Mouse (Mus musculus): ENCODE measurements around the gene Gng7.

Gene Gng7

DNA sequence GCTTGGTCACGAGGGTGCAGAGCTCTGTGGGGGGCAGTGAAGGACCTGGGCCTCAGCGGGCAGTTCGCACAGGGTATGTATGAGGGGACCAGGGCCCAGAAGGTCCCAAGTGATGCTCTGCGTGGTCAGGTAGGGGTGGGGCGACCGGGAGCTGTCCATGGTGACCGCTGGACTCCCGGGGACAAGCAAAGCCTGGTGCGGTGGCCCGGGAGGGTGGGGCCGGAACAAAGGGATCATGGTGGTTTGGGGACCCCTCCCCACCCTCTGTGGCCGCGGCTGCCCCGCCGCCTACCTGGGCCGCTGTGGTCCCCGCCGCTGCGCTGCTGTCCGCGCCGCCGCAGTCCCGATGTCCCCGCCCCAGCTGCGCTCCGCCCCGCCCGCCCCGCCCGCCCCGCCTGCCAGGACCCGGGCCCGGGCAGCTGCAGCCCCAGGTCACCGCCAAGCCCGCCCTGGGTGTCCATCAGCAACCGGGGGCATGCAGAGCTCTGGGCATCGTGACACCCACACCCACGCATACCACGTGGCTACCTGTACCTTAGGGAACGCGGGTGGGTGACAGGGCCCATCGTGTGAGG lies 10.4 kb upstream of the Gng7 start:
- peak; percentile 51 to 68 for DNase-seq

DNA sequence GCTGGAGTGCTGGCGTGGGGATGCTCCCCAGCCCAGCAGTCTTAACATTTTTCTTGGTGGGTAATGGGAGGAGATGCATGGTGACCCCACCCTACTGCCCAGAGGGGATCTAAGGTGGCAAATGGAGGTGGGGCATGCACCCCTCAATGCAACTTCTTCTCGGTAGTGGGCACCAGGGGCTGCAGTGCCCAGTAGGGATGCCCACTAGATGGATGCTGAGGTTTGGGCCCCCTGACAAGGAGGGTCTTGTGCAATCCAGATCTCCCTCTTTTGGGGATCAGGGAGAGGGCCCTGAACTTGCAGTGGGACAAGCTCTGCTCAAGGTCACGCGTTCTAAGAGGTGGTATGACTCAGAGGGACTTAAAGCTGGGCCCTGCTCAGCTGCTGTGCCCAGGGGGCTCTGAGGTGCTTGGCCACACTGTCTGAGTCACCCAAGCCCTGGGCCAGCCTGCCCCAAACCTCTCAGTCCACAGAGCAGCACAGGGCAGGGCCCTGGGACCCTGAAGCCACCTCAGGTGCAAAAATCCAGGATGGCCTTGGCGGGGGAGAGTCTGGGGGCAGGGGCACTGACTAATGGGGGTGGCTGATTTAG lies 9.7 kb upstream of the Gng7 start:
- peak in 1 of 2 experiments; percentile 38 for DNase-seq

- peak in 1 of 2 experiments; percentile 58 for DNase-seq
Measured at GRCm38 (mm10) chr10:81022744-81023143, 8.0 kb upstream of the Gng7 start.

DNA sequence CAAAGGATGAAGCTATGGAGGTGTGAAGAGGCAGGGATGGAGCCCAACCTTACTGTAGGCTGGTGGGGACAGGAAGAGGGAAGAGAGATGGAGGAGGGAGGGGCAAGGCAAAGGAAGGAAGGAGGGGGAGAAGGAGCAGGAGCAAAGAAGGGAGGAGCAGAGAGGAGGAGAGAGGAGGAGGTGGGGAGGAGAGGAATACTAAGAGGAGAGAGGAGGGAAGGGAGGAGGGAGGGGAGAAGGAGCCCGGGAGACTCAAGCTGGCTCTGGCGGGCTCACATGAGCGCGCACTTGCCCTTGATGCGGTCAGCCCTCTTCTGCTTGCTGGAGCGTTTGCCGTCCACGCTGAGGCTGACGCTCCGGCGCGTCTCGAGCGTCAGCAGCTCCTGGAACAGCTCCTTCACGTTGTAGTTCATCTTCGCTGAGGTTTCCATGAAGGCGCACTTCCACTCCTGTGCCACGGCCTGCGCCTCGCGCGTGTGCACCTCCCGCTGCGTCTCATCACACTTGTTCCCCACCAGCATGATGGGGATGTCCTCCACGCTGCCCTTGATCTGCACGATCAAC lies 6.9 kb upstream of the Gng7 start:
- DNase-seq = no peak

- peak in 1 of 2 experiments; percentile 16 for DNase-seq
Measured at GRCm38 (mm10) chr10:81020207-81020606, 5.5 kb upstream of the Gng7 start.

GRCm38 (mm10) chr10:81019687-81020086 lies 4.9 kb upstream of the Gng7 start:
- peak in 1 of 2 experiments; percentile 42 for DNase-seq

GRCm38 (mm10) chr10:81018326-81018725 lies 3.6 kb upstream of the Gng7 start:
- peak; percentile 51 to 53 for DNase-seq

DNA sequence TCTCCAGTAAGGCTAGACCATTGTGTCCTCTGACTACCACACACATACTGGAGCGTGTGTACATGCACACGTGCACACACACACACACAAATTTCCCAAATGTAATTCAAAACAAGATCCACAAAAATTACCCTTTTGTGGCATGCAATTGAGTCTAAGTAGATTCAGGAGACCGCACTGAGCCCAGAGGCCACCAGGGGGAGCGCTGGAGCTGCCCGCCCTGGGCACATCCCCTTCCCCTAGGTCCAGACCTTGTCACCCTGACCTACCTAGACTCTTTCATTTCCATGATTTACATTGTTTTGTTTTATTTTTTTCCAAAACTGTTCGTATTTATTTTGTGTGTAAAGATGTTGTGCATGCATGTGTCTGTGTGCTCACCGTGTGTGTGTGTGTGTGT lies 1.9 kb upstream of the Gng7 start:
- DNase-seq = peak; percentile 73 to 87

DNA sequence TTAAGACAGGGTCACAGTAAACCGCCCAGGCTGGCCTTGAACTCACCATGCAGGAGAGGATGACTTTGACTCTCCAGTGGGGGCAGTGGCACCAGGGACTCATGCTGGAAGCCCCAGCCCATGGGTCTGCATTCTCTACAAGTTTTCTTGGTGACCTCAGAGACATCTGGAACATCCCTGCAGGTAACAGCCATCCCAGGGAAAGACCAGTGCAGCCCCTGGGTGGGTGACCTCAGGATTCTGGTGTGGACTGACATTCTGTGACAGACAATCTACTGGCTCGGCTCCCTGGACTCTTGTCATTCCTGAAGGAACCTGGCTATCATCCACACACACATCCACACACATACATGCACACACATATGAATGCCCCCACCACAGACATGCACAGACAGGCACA lies 921 bp upstream of the Gng7 start:
- DNase-seq = peak in 1 of 2 experiments; percentile 32

DNA sequence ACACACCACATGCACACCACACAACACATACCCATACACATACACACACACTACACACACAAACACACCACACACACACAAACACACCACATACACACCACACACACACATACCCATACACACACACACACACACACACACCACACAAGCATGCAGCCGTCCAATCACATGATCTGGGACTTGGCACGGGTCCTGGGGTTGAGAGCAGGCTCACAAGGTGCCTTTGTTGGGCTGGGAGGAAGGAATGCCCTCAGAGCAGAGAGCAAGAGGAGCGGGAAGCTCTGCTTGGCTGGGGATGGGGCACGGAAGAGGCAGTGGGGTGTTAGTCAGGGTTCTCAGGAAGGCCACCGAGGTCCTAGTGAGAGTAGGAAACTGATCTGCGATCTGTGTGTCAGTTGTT lies 3.9 kb downstream of the Gng7 start:
- DNase-seq = no peak

DNA sequence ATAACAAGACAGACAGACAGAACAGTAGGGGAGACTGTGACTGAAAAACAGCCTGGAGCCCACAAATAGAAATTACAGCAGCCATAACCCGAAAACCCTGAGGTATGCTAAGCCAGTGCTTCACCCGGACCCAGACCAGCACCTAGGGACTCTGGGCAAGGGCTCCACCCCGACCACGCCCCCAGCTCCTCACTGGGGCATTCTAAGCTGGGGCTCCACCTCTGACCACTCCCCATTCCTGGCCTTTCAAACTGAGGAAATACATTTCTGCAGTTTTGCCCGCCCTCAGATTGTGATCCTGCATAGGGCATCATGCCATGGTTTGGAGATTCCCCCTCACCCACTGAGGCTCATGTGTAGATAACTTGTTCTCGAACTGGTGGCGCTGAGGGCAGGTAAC lies 7.5 kb downstream of the Gng7 start:
- no peak for DNase-seq

- DNase-seq = no peak
Measured at GRCm38 (mm10) chr10:81006005-81006677, 8.6 kb downstream of the Gng7 start.

DNA sequence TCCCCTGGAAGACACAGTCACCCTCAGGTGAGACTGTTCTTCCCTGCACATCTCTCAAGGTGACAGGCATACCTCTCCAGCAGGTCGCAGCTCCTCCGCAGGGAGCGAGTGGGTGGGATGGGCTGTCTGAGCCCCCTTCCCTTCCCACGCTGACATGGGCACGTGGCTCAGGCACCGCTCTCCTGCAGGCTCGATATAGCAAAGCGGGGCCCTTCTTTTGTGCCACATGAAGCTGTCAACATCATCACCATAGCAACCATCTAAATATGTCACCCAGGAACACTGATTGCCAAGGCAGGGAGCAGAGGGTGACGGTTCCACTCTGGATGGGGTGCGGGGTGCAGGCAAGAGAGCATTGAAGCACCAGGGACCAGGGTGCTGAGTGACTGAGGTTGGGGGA lies 13.6 kb downstream of the Gng7 start:
- DNase-seq = no peak

DNA sequence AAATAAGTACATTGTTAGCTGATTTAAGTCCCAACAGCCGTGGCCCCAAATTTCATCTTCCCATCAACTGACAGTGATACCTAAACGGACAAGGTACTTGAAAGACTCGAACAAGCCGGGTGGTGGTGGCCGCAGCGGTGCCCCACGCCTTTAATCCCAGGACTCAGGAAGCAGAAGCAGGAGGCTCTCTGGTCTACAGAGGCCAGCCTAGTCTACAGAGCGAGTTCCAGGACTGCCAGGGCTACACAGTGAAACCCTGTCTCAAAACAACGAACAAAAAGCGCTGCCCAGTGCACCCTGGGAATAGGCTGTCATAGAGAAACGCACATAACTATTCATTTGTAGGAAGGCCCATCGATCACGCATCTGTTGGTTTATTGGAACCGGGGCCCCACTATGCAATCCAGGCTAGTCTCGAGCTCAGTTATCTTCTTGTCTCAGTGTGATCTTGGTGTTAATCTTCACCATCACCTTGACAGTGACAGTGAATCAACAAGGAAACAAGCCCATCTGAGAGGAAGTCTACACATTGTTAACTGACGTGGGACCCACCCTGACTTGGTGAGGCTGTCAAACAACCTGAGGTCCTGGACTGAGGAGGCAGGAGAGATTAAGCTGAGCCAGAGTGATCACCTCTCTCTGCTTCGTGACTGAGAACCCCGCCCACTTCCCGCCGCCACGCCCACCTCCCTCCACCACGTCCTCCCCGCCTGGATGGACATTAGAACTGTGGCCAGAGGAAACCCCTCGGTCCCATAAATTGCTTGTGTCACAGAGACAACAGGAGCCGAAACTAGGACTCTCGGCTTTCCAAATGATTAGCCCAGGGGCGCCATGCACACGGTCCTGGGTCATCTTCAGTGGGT lies 14.3 kb downstream of the Gng7 start:
- no peak for DNase-seq

DNA sequence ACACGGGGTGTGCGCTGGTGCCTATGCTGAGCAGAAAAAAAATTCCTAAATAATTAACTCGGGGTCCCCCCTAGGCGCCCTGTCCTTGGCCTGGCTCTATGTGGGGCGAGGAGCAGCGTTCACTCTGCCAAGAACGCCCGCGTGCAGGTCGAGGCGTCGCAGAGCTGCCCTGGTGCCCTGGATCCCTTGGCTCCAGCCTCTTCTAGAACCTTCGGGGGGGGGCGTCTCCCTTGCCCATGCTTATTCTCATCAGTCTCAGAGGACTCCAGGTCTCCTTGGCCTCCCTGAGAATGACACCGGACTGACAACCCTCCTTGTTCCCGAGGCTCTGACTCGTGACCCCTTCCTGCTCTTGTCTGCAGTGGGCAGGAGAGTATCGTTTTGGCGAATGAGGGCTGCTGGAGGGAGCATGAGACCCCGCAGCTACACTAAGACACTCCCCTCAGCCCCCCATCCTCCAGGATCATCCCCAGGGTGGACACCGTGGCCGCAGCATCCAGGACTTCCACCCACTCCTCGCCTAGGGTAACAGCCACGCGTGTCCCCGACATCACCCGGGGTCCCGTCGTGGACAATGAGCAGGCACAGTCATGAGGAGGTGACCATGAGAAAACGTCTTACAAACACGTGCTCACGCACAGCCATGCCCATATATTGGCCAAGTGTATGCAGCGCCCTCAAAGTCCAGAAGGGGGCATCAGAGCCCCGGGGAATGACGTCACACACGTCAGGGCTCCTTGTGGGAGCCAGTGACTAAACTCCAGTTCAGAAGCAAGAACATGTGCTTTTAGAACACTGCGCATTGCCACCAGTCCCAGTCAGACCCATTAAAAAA lies 15.2 kb downstream of the Gng7 start:
- DNase-seq = peak; percentile 87 to 91

GRCm38 (mm10) chr10:80998778-80999177 lies 16.0 kb downstream of the Gng7 start:
- peak; percentile 72 to 73 for DNase-seq

- DNase-seq = no peak
Measured at GRCm38 (mm10) chr10:80998021-80998420, 16.7 kb downstream of the Gng7 start.

- DNase-seq = no peak
Measured at GRCm38 (mm10) chr10:80997332-80997731, 17.4 kb downstream of the Gng7 start.

- DNase-seq = no peak
Measured at GRCm38 (mm10) chr10:80996501-80996900, 18.2 kb downstream of the Gng7 start.

DNA sequence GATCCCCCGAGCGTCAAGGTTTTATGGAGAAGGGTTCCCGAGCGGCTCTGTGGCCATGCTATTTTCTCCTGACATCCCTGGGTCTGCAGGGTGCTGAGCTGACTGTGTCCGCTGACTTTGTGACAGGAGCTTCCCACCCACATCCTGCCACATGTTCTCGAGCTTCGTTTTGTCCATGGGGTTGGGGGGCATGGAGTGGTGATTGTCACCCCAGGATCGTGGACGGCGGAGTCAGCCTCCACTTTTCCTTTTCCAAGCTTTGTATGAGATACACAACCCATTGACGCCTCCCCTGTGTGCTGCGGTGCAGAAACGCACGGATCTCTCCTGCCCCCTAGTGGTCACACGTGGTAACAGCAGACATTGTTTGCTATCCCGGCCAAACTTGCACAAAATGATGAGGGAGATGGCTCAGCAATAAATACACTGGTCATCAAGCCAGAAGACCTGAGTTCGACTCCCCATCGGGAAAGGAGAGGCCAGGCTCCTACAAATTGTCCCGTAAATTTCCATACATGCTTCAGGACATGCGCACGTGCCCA lies 19.6 kb downstream of the Gng7 start:
- peak; percentile 86 to 90 for DNase-seq

DNA sequence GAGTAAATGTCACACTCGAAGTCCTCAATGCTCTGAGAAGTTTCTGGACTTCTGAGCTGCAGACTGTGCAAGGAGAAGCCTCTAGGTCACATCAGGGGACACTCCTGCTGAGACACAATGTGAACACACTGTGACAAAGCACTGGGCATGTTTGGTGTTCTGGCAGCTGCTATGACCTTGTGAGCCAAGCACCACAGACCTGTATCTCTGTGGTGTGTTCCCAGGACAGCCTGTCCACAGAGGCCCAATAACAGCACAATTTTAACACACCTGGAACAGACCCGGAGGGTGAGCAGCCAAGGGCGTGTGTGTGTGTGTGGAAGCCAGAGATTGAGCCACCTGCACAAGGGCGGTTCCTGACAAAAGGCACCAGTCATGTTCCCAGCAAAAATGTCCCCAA lies 20.1 kb downstream of the Gng7 start:
- DNase-seq = no peak

DNA sequence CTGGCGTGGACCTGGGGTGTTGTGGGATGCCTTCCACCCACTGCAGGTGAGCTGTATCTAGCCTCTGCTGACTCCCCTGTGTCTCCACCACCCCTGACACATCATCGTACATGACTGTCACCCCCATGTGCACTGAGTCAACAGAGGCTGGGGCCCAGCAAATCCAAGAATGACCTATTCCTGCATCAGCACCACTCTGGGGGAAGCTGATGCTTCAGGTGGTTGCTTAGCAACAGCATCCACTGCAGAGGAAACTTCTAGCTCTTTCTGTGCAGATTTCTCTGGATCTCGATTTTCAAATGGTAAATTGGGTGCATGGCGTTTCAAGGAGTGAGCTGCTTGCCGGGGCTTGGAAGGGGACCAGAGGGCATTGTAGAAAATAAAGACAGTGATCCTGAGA lies 21.5 kb downstream of the Gng7 start:
- DNase-seq = no peak
